ENCODE assay signal across 8 mouse cellular contexts in the genomic region with DNA sequence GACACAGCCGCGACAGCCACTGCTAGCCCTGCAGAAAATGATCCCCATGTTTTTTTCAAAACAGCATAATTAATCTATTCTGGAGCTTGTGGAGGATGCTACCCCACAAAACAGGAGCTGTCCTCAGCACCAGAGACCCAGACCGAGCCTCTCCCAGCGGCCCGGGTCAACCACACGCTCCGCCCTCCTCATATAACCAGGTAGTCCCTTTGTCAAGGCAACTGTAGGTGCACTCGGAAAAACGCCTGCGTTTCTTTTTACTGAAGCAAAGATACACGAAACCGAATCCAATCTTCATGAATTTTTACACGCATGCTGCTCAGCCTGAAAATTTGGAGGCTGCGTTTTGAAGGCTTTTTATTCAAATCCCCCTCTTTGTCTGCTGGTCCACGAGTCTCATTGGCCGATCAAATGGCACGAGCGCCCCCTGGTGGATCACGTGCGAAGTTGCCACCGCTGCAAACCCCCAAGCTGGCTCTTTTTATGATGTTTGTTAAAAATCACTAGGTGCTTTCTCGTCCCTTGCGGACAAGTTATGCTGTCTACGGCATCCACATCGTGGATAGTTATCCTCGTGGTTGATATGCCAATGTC. TPM values are rescaled to one million over a fixed set of nuclear protein-coding genes. Genes with fewer than 3 reads are reported as not detected.
A peak's percentile ranks its signal among the peaks of the same experiment; 100 is the strongest.
DNase-seq lines count a peak whose midpoint lies in the region; ATAC-seq lines count a peak whose summit lies in the region.

No protein-coding gene starts in this region.

- ATAC-seq in activated CD4-positive, CD25-positive, alpha-beta regulatory T cell, adult 4 months, result peak; percentile 50
- peak; percentile 48 for ATAC-seq in inflammation-experienced regulatory T-cells, adult 6 months
- peak; percentile 81 for ATAC-seq in megakaryocyte-erythroid progenitor cell, adult 5-6 weeks (replicated peaks; ENCODE audit: low FRiP score, low TSS enrichment, poor library complexity, severe bottlenecking)
- ATAC-seq in erythroid progenitor cell, adult 5-6 weeks (replicated peaks; ENCODE audit: low FRiP score, poor library complexity, severe bottlenecking), result no peak

- DNase-seq in cerebellum, postnatal 4 days (ENCODE audit: low spot score in 2 of 2), result peak; percentile 89 to 94
- DNase-seq in gastrocnemius, postnatal 25 days, result peak; percentile 55
- peak; percentile 37 to 91 for DNase-seq in left cerebral cortex, adult 9 months (ENCODE audit: low spot score in 2 of 2)
- DNase-seq in right cerebral cortex, postnatal 36 days (ENCODE audit: low spot score in 2 of 2), result peak; percentile 58 to 74

RNA-seq across cellular contexts. Expression of gene Ky, which starts 39.3 kb away (rescaled TPM):
- under 1 TPM in 1 of 2 experiments, not detected in 1; 0.09 TPM for polyA plus RNA-seq in activated CD4-positive, CD25-positive, alpha-beta regulatory T cell, adult 4 months (2017; shearing (Covaris generic))
- total RNA-seq in gastrocnemius, postnatal 25 days (2021), result 100 to 1,000 TPM in 1 of 2 experiments, 10 to 100 TPM in 1; 75.2 to 114 TPM
- under 1 TPM in 2 of 3 experiments, not detected in 1; 0.11 to 0.12 TPM for polyA plus RNA-seq in inflammation-experienced regulatory T-cells, adult 6 months (2017; shearing (Covaris generic))
- not detected in 2 replicates for total RNA-seq in megakaryocyte-erythroid progenitor cell, adult 5-6 weeks (2014; fragmentation: Nextera tagmentation)
- total RNA-seq in megakaryocyte-erythroid progenitor cell, adult 5-6 weeks (2017), result not detected in 2 replicates
- total RNA-seq in erythroid progenitor cell, adult 5-6 weeks (2015; ENCODE audit: low replicate concordance), result not detected in 2 replicates
- not detected in 2 replicates for total RNA-seq in erythroid progenitor cell, adult 5-6 weeks (2017; ENCODE audit: low replicate concordance)

Comparison
In these comparisons a context has a peak if more than half of its experiments do, and no peak if none do; other contexts are left out.
1. RNA of gene Ky, which starts 39.3 kb away (total RNA-seq): 75.2 to 114 TPM in gastrocnemius, postnatal 25 days; not detected in megakaryocyte-erythroid progenitor cell, adult 5-6 weeks and not detected in erythroid progenitor cell, adult 5-6 weeks; every median in the first group is over 10 times any median in the second.
2. Peak in every context shown above with its lines, with median percentiles within 50 percentile points of each other: DNase-seq.